Mouse (Mus musculus) brown adipose tissue, adult 24 weeks (tissue): Measurements from ENCODE around the gene Mbtps1. TPM values are rescaled to one million over a fixed set of nuclear protein-coding genes. Genes with fewer than 3 reads are reported as not detected.

Experiments used
- H3K27ac ChIP-seq: fragments of 200-500 bp; replicated peaks from 2 replicates; pipeline ENCODE4 v1.5.1; 2012; ENCODE audit warnings: low read depth, mild to moderate bottlenecking, low read length
- H3K4me1 ChIP-seq: fragments of 200-500 bp; 2 replicates; pipeline ENCODE4 v1.6.1; 2012; ENCODE audit warnings: low read length, mixed read lengths; ENCODE audit not compliant: control insufficient read depth, insufficient read depth, insufficient read length
- H3K4me3 ChIP-seq: fragments of 200-500 bp; 2 replicates; pipeline ENCODE4 v1.5.1; 2012; ENCODE audit warnings: low read depth, mild to moderate bottlenecking, low read length, moderate library complexity; ENCODE audit not compliant: insufficient read depth
- polyA plus RNA-seq: library from polyadenylated mRNA; stranded (reverse); fragments of >200 nt; gene quantifications from 2 replicates; pipeline ENCODE4 v1.2.4, GENCODE M21; 2012; ENCODE audit not compliant: missing spikeins, insufficient read depth, insufficient read length

Mbtps1 gene
- 33.8 and 34.4 TPM in 2 replicates for polyA plus RNA-seq

- Histone ChIP-seq H3K27ac (peak within 1 kb of the TSS; percentile 65), H3K4me3 (peak within 1 kb of the TSS; percentile 94), H3K4me1 (peaks cover 4% of the 10 kb centered on the region; the same call in 1 of the 2 replicates)
These were observed at the start of gene Mbtps1 for GRCm38 (mm10) chr8:119558603-119559401. TSS of gene Mbtps1 (minus strand) at chr8:119558735.

- Histone ChIP-seq H3K4me3 (no peak overlapping the region), H3K27ac (no peak overlapping the region), H3K4me1 (no peaks in the 10 kb centered on the region)
These were observed 47.7 kb upstream of the Mbtps1 start for GRCm38 (mm10) chr8:119606224-119606623.

DNA sequence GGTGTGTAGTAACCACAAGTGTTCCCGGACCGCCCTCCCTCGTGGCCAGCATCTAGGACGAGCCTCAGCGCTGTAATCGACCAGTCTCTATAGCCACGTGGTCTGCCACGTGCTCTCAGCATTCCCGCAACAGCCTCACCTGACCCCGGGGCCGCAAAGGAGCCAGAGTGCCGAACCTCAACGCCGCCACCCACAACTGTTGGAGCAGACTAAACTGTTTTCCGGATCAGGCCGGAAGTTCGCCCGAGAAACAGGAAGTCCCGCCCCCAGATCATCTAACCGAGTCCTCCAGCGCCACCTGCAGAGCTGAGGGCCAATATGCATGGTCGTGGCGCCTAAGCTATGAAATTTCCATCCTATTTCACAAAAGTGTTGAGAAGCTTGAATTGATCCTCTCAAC lies 46.5 kb upstream of the Mbtps1 start, which contains the start of gene Taf1c:
Gene Taf1c (minus strand): TSS at position 227 of the 400 bp plus-strand sequence.
- H3K4me1 ChIP-seq, result no peaks in the 10 kb centered on the region
- H3K27ac ChIP-seq, result peak within 1 kb of the TSS; percentile 40
- peak within 1 kb of the TSS; percentile 74 for H3K4me3 ChIP-seq

DNA sequence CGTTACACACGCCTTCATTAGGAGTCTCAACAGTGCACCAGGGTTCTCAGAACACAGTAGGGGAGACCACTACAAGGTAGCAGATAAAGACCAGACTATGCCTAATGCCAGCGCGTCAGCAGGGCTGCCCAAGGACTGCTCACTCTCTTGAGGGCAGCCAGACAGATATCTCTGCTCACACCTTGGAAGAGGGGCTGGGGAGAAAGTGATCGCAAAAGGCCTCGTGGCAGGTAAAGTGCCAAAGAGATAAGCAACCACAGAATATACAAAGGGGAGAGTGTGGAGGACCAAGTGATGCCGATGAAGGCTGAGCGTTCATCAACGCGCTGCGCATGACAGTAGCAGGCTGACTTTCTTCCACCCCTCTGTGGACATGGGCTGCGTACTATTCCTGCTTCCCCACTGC lies 45.9 kb upstream of the Mbtps1 start:
- no peak overlapping the region for H3K27ac ChIP-seq
- peak overlapping the region; percentile 74 for H3K4me3 ChIP-seq
- H3K4me1 ChIP-seq, result no peaks in the 10 kb centered on the region

DNA sequence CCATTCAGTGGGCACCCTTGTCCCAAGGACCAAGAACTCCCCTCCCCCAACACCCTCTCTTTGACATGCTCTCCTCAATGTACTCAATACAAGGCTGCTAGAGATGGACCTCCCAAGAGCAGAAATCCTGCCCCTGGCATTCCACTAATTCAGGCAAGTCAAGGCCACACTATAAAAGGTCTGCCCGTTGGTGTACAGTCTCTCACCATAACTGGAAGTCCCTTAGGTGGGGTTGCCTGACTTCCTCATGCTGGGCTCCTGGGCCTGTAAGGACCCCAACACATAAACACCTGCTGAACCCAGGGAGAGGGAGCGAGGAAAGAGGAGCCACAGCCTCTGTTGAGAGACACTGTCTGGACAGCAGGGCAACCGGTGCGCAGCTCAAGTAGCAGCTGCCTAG lies 45.2 kb upstream of the Mbtps1 start:
- H3K4me3 ChIP-seq, result no peak overlapping the region; the same call in 1 of the 2 replicates
- H3K4me1 ChIP-seq, result no peaks in the 10 kb centered on the region
- no peak overlapping the region for H3K27ac ChIP-seq

DNA sequence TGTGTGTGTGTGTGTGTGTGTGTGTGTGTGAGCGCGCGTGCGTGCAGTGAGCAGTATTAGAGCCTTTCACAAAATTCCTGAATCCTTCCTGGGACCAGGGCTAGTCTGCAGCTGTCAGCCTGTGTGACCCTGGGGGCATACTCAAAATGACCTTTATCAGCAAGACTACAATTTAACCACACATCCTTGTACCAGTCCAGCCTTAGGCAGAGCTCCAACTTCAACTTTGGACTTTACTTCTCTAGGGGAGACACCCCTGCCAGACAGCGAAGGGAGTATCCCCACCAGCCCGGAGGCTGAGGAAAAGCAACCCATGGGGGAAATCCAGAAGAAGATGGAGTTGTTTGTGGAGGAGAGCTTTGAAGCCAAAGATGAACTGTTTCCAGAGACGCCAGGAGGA lies 32.9 kb upstream of the Mbtps1 start:
- Histone ChIP-seq H3K27ac (no peak overlapping the region), H3K4me1 (no peaks in the 10 kb centered on the region), H3K4me3 (no peak overlapping the region)

DNA sequence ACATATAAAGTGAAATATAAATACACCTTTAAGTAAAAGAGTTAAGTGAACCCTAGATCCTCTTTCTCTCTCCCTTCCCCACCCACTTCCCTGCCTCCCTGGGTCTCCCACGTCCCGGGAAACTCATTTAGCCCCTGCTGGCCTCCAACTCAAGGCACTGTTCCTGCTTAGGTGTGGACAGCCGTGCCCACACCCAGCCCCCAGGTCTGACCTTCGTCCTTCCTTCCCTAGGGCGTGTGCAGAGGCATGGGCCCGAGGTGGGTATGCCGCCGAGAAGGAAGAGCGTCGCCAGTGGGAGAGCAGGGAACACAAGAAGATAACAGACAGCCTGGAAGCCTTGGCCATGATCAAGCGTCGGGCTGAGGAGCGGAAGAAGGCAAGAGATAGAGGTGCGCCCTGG lies 31.8 kb upstream of the Mbtps1 start:
- H3K4me3 ChIP-seq, result no peak overlapping the region
- no peak overlapping the region for H3K27ac ChIP-seq
- H3K4me1 ChIP-seq, result no peaks in the 10 kb centered on the region

- no peak overlapping the region for H3K4me3 ChIP-seq
- H3K4me1 ChIP-seq, result no peaks in the 10 kb centered on the region
- no peak overlapping the region for H3K27ac ChIP-seq
These were observed 30.3 kb upstream of the Mbtps1 start for GRCm38 (mm10) chr8:119588844-119589243.

GRCm38 (mm10) chr8:119588321-119588720 lies 29.8 kb upstream of the Mbtps1 start:
- H3K4me3 ChIP-seq, result no peak overlapping the region
- no peak overlapping the region for H3K27ac ChIP-seq
- no peaks in the 10 kb centered on the region for H3K4me1 ChIP-seq

DNA sequence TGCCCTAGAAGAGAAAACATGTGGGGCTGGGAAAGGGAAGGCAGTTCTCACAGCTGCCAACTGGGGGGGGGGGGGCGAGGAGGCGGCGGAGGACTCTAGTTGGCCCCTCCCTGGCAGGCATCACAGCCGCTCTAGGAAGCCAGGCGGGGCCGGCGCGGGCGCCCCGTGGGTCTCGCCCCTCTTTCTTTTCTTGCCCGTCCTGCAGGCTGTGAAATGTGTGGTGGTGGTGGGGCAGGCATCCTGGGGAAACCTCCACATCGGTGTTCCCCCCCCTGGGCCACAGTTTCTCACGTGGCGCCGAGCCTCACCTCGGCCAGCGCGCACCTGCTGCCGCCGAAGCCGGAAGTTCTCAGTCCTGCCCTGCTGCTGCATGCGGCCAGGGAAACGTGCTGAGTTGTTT lies 27.4 kb upstream of the Mbtps1 start:
- no peak overlapping the region for H3K27ac ChIP-seq
- H3K4me1 ChIP-seq, result no peaks in the 10 kb centered on the region
- peak overlapping the region; percentile 50 for H3K4me3 ChIP-seq

- H3K4me1 ChIP-seq, result no peaks in the 10 kb centered on the region
- H3K4me3 ChIP-seq, result no peak overlapping the region
- H3K27ac ChIP-seq, result no peak overlapping the region
These were observed 22.1 kb upstream of the Mbtps1 start for GRCm38 (mm10) chr8:119580441-119581161.

DNA sequence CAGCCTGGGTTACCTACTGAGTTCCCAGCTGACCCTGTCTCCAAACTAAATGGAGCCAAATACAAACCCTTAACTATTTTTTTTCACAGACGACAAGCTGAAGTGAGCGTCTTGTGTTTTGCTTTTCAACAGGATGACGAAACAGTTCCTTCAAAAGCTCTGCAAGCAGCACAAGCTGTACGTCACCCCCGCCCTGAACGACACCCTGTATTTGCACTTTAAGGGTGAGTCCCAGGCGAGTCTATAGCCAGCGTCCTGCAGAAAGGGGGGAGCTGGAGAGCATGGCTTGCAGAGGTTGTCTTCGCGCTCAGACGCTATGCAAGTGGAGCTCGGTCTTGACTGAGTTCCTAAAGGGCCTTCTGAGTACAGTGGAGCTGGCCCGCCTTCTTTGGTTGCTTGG lies 20.6 kb upstream of the Mbtps1 start:
- H3K4me3 ChIP-seq, result no peak overlapping the region
- no peaks in the 10 kb centered on the region for H3K4me1 ChIP-seq
- no peak overlapping the region for H3K27ac ChIP-seq

- Histone ChIP-seq H3K4me3 (peak overlapping the region; percentile 78), H3K4me1 (no peaks in the 10 kb centered on the region), H3K27ac (no peak overlapping the region)
These were observed 16.8 kb upstream of the Mbtps1 start for GRCm38 (mm10) chr8:119575366-119575726.

DNA sequence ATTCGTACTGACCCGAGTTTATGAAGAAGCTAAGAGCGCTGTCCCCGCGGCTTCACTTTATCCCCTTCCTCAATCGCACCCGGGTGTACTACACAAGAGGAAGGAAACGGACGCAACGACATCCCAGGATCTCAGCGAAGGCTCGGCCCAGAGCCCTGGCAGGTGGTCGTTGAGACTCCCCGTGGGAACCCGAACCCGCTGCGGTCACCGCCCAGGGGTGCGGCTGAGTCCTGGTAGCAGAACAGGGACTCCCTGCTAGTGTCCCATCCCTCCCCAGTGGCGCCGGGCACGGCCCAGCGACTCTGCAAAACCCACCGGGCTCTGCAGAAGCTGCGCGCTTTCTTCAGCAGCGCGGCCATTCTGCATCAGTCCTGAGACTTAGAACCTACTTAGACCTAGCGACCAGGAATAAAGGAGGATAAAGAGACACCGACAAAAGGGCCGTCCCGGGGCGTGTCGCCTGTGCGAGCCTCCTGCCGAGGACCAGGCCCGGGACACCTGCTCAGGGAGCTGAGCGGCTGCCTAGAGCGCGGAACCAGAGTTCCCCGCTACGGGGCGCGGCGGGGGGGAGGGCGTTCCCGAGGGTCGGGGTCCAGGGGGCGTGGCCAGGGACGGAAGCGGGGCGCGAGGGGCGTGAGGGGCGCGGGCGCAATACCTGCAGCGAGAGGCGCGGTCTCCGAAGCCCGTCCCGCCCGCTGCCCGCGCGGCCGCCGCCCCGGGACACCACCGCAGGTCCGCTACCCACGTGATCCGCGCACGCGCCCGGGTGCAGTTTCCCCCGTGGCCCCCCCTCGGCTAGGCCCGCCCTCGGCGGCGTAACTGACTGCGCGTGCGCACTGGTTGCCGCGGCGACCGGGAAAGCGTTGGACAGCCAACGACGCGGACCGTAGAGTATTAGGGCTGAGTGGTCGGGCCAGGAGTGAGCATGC lies 16.2 kb upstream of the Mbtps1 start, which contains the start of the genes Hsdl1 and Dnaaf1:
Gene Hsdl1 (minus strand): TSS at position 747 of the 929 bp plus-strand sequence.
Gene Dnaaf1 (plus strand): TSS at position 799 of the 929 bp plus-strand sequence.
- Histone ChIP-seq H3K4me3 (peak within 1 kb of the TSS; percentile 96), H3K4me1 (no peaks in the 10 kb centered on the region), H3K27ac (no peak within 1 kb of the TSS)

- Histone ChIP-seq H3K4me1 (no peaks in the 10 kb centered on the region), H3K27ac (no peak overlapping the region), H3K4me3 (no peak overlapping the region)
These were observed 13.9 kb upstream of the Mbtps1 start for GRCm38 (mm10) chr8:119572411-119572810.
